8 mouse cellular contexts compared by ENCODE assay signal in the genomic region with DNA sequence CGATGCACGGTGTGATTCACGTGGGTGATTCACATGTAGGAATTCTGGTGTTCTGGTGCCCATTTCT. TPM values are rescaled to one million over a fixed set of nuclear protein-coding genes. Genes with fewer than 3 reads are reported as not detected.
DNase-seq lines count a peak whose midpoint lies in the region; ATAC-seq and TF ChIP-seq lines count a peak whose summit lies in the region.

A gene (plus strand): TSS at position 45 of the 67 bp plus-strand sequence.

- H3K27me3 ChIP-seq in embryonic facial prominence, embryonic 11.5 days (ENCODE audit: control insufficient read depth, insufficient read depth, low read length) = peaks cover 2% of the 10 kb centered on the region; the same call in 1 of the 2 replicates
- H3K27me3 ChIP-seq in hindbrain, embryonic 16.5 days (replicated peaks; ENCODE audit: control insufficient read depth, insufficient read depth, low read length) = no peaks in the 10 kb centered on the region
- H3K27me3 ChIP-seq in midbrain, embryonic 16.5 days (ENCODE audit: control insufficient read depth, insufficient read depth, low read depth, low read length) = no peaks in the 10 kb centered on the region; the same call in 1 of the 2 replicates

- peak within 1 kb of the TSS; percentile 67 for H3K4me3 ChIP-seq in left cerebral cortex, adult 2 months
- peak within 1 kb of the TSS; percentile 53 for H3K4me3 ChIP-seq in embryonic facial prominence, embryonic 11.5 days (ENCODE audit: low read depth, low read length)
- H3K4me3 ChIP-seq in hindbrain, embryonic 16.5 days (ENCODE audit: low read length) = peak within 1 kb of the TSS; percentile 47
- peak within 1 kb of the TSS; percentile 64 for H3K4me3 ChIP-seq in midbrain, embryonic 16.5 days (ENCODE audit: low read depth, low read length)

- peak within 1 kb of the TSS; percentile 89 for H3K27ac ChIP-seq in left cerebral cortex, adult 2 months
- H3K27ac ChIP-seq in embryonic facial prominence, embryonic 11.5 days (replicated peaks; ENCODE audit: low read depth, low read length) = 0 out of 2 replicates have a peak within 1 kb of the TSS, but pooled peaks have one; percentile 14
- H3K27ac ChIP-seq in hindbrain, embryonic 16.5 days (ENCODE audit: low read depth, low read length) = peak within 1 kb of the TSS; percentile 49
- peak within 1 kb of the TSS; percentile 83 for H3K27ac ChIP-seq in midbrain, embryonic 16.5 days (ENCODE audit: low read length)

- TF ChIP-seq CTCF in left cerebral cortex, adult 2 months (IDR thresholded peaks at IDR 0.05) = no peak

- intact Hi-C loops in left cerebral cortex, adult 2 months (cut with DNase I) = loop anchor here (1.0 kb wide), 2 partner anchors 25 to 62 kb away; no protein-coding TSS in a partner anchor
- intact Hi-C loops in left cerebral cortex, postnatal 25 days (cut with DNase I) = loop anchor here (2.0 to 5.0 kb wide), 2 partner anchors 25 to 107 kb away; no protein-coding TSS in a partner anchor

- no peak for ATAC-seq in embryonic facial prominence, embryonic 11.5 days (replicated peaks; ENCODE audit: insufficient number of reproducible peaks, low FRiP score, low TSS enrichment, low read depth)
- ATAC-seq in hindbrain, embryonic 16.5 days = no peak
- no peak for ATAC-seq in midbrain, embryonic 16.5 days
- no peak for ATAC-seq in cerebellum, adult (ENCODE audit: insufficient number of reproducible peaks, low FRiP score, low TSS enrichment)

- peaks cover 3% of the 10 kb centered on the region for H3K4me1 ChIP-seq in embryonic facial prominence, embryonic 11.5 days (ENCODE audit: control insufficient read depth, insufficient read depth, low read length)
- peaks cover 2% of the 10 kb centered on the region for H3K4me1 ChIP-seq in hindbrain, embryonic 16.5 days (ENCODE audit: control insufficient read depth, insufficient read depth, low read depth, low read length)
- peaks cover 13% of the 10 kb centered on the region for H3K4me1 ChIP-seq in midbrain, embryonic 16.5 days (ENCODE audit: control insufficient read depth, insufficient read depth, low read length)

- 3% methylated on average over 3 of the region's 3 CpGs for WGBS in embryonic facial prominence, embryonic 11.5 days
- WGBS in hindbrain, embryonic 16.5 days = 1% methylated on average over 3 of the region's 3 CpGs
- WGBS in midbrain, embryonic 16.5 days = 1% methylated on average over 3 of the region's 3 CpGs

- DNase-seq in left cerebral cortex, adult 2 months (ENCODE audit: extremely low spot score in 1 of 2, low spot score in 2 of 2) = no peak
- no peak for DNase-seq in left cerebral cortex, postnatal 25 days (ENCODE audit: low spot score in 2 of 2)
- DNase-seq in embryonic facial prominence, embryonic 11.5 days (ENCODE audit: low spot score) = no peak
- no peak for DNase-seq in embryo, embryonic 9.5 days (ENCODE audit: extremely low spot score)
- no peak for DNase-seq in frontal cortex, postnatal 36 days (ENCODE audit: low spot score in 2 of 2)

- no peaks in the 10 kb centered on the region for H3K36me3 ChIP-seq in embryonic facial prominence, embryonic 11.5 days (replicated peaks; ENCODE audit: control insufficient read depth, insufficient read depth, low read depth, low read length)
- no peaks in the 10 kb centered on the region for H3K36me3 ChIP-seq in hindbrain, embryonic 16.5 days (ENCODE audit: control insufficient read depth, insufficient read depth, low read length)
- H3K36me3 ChIP-seq in midbrain, embryonic 16.5 days (ENCODE audit: control insufficient read depth, insufficient read depth, low read length) = no peaks in the 10 kb centered on the region

- peak within 1 kb of the TSS; percentile 40 for H3K9ac ChIP-seq in embryonic facial prominence, embryonic 11.5 days (replicated peaks; ENCODE audit: low read length)
- H3K9ac ChIP-seq in hindbrain, embryonic 16.5 days (ENCODE audit: low read depth, low read length) = peak within 1 kb of the TSS; percentile 55
- peak within 1 kb of the TSS; percentile 64 for H3K9ac ChIP-seq in midbrain, embryonic 16.5 days (ENCODE audit: low read depth, low read length)

- no peaks in the 10 kb centered on the region for H3K9me3 ChIP-seq in embryonic facial prominence, embryonic 11.5 days (replicated peaks; ENCODE audit: control insufficient read depth, low read length)
- no peaks in the 10 kb centered on the region for H3K9me3 ChIP-seq in hindbrain, embryonic 16.5 days (ENCODE audit: control insufficient read depth, low read length)
- H3K9me3 ChIP-seq in midbrain, embryonic 16.5 days (replicated peaks; ENCODE audit: control insufficient read depth, low read length, poor library complexity, severe bottlenecking) = no peaks in the 10 kb centered on the region

- peak within 1 kb of the TSS; percentile 78 for H3K4me2 ChIP-seq in embryonic facial prominence, embryonic 11.5 days (ENCODE audit: low read depth, low read length)
- H3K4me2 ChIP-seq in hindbrain, embryonic 16.5 days (ENCODE audit: low read length) = peak within 1 kb of the TSS; percentile 59
- H3K4me2 ChIP-seq in midbrain, embryonic 16.5 days (ENCODE audit: low read length) = peak within 1 kb of the TSS; percentile 79

RNA-seq across cellular contexts. Expression of the gene that starts here (rescaled TPM):
- 1 to 10 TPM; 6.5 TPM for total RNA-seq in left cerebral cortex, adult 2 months (2021)
- 1 to 10 TPM; 3.1 to 6.4 TPM for total RNA-seq in left cerebral cortex, postnatal 25 days (2021)
- 0.25 and 0.88 TPM in 2 replicates for polyA plus RNA-seq in embryonic facial prominence, embryonic 11.5 days (2014; fragmentation: Nextera tagmentation; extraction: Ambion mirVana)
- 8.1 and 8.5 TPM in 2 replicates for polyA plus RNA-seq in hindbrain, embryonic 16.5 days (2015; fragmentation: Nextera tagmentation; extraction: Ambion mirVana)
- polyA plus RNA-seq in midbrain, embryonic 16.5 days (2015; fragmentation: Nextera tagmentation; extraction: Ambion mirVana) = 9.0 and 11.5 TPM in 2 replicates

Comparison
In these comparisons a context has a peak if more than half of its experiments do, and no peak if none do; other contexts are left out.
1. H3K27ac ChIP-seq: peak in every context shown above with its lines; median percentile 89 in left cerebral cortex, adult 2 months; 83 in midbrain, embryonic 16.5 days; 49 in hindbrain, embryonic 16.5 days; 14 in embryonic facial prominence, embryonic 11.5 days.